Mouse (Mus musculus): ENCODE results near the gene Entpd7. TPM values are rescaled to one million over a fixed set of nuclear protein-coding genes. Genes with fewer than 3 reads are reported as not detected.

Entpd7 gene
- total and polyA plus RNA-seq, 2 experiments from 2014 or later = 2.1 to 3.2 TPM

- Histone ChIP-seq H3K4me3 (ENCODE audit: low read depth, low read length) (no peak within 1 kb of the TSS), H3K9me3 (replicated peaks; ENCODE audit: control insufficient read depth, low read length) (no peaks in the 10 kb centered on the region), H3K36me3 (replicated peaks; ENCODE audit: control insufficient read depth, insufficient read depth, low read length) (no peaks in the 10 kb centered on the region), H3K4me1 (ENCODE audit: control insufficient read depth, insufficient read depth) (no peaks in the 10 kb centered on the region), H3K27ac (ENCODE audit: low read depth) (no peak within 1 kb of the TSS), H3K9ac (replicated peaks; ENCODE audit: low read depth, low read length) (no peak within 1 kb of the TSS), H3K4me2 (ENCODE audit: low read depth, low read length) (no peak within 1 kb of the TSS), H3K27me3 (ENCODE audit: control insufficient read depth, insufficient read depth, low read length) (no peaks in the 10 kb centered on the region)
- DNase-seq (ENCODE audit: low spot score) (no peak), ATAC-seq (ENCODE audit: insufficient read depth, low read depth) (no peak)
- WGBS = 69% methylated on average over 3 of the region's 3 CpGs
- TF ChIP-seq EP300 (IDR thresholded peaks at IDR 0.05; ENCODE audit: low read depth) (no peak), CTCF (IDR thresholded peaks at IDR 0.05; ENCODE audit: low read depth) (no peak)
Observed at GRCm38 (mm10) chr19:43781980-43782379, 92.5 kb downstream of the Entpd7 start, which contains the start of gene Abcc2. Abcc2 (plus strand) TSS chr19:43782192.

Other genes starting within 250 kb of the Entpd7 start
- gene Cnnm1, start 249.2 kb upstream of the Entpd7 start, total RNA-seq (2014; rRNA removed; ENCODE audit: low replicate concordance) = 0.12 TPM in 1 of 2 replicates, not detected in the other
- gene Cnnm1, start 249.2 kb upstream of the Entpd7 start, polyA plus RNA-seq (2015; fragmentation: Nextera tagmentation; extraction: Ambion mirVana) = 0.03 TPM in 1 of 2 replicates, not detected in the other
- gene Got1, start 165.1 kb upstream of the Entpd7 start, total RNA-seq (2014; rRNA removed; ENCODE audit: low replicate concordance) = 344 and 375 TPM in 2 replicates
- gene Got1, start 165.1 kb upstream of the Entpd7 start, polyA plus RNA-seq (2015; fragmentation: Nextera tagmentation; extraction: Ambion mirVana) = 394 and 404 TPM in 2 replicates
- gene Nkx2-3, start 77.3 kb upstream of the Entpd7 start, total RNA-seq (2014; rRNA removed; ENCODE audit: low replicate concordance) = 0.15 TPM in 1 of 2 replicates, not detected in the other
- not detected in 2 replicates for gene Nkx2-3, start 77.3 kb upstream of the Entpd7 start, polyA plus RNA-seq (2015; fragmentation: Nextera tagmentation; extraction: Ambion mirVana)
- 19.8 and 26.7 TPM in 2 replicates for gene Slc25a28, start 14.8 kb upstream of the Entpd7 start, total RNA-seq (2014; rRNA removed; ENCODE audit: low replicate concordance)
- 8.6 and 8.9 TPM in 2 replicates for gene Slc25a28, start 14.8 kb upstream of the Entpd7 start, polyA plus RNA-seq (2015; fragmentation: Nextera tagmentation; extraction: Ambion mirVana)
- gene Cutc, start 63.3 kb downstream of the Entpd7 start, total RNA-seq (2014; rRNA removed; ENCODE audit: low replicate concordance) = 1.1 and 14.7 TPM in 2 replicates
- 15.1 and 15.8 TPM in 2 replicates for gene Cutc, start 63.3 kb downstream of the Entpd7 start, polyA plus RNA-seq (2015; fragmentation: Nextera tagmentation; extraction: Ambion mirVana)
- 29.5 and 31.0 TPM in 2 replicates for gene Cox15, start 63.3 kb downstream of the Entpd7 start, total RNA-seq (2014; rRNA removed; ENCODE audit: low replicate concordance)
- 9.4 and 9.8 TPM in 2 replicates for gene Cox15, start 63.3 kb downstream of the Entpd7 start, polyA plus RNA-seq (2015; fragmentation: Nextera tagmentation; extraction: Ambion mirVana)
- gene Abcc2, start 92.5 kb downstream of the Entpd7 start, total RNA-seq (2014; rRNA removed; ENCODE audit: low replicate concordance) = not detected in 2 replicates
- not detected in 2 replicates for gene Abcc2, start 92.5 kb downstream of the Entpd7 start, polyA plus RNA-seq (2015; fragmentation: Nextera tagmentation; extraction: Ambion mirVana)

Data from heart, postnatal 0 days (tissue).